Comparison of ENCODE assay signal across 14 mouse cellular contexts in genomic region chr12:29956969-29957368, GRCm38 (mm10). TPM values are rescaled to one million over a fixed set of nuclear protein-coding genes. Genes with fewer than 3 reads are reported as not detected.
DNase-seq lines count a peak whose midpoint lies in the region; ATAC-seq and TF ChIP-seq lines count a peak whose summit lies in the region.
"Had no signal": no experiment of that assay in that cellular context is flagged by ENCODE, and none has a peak within 500 bp of the region (broad histone marks: within the 10 kb centered on the region; RNA-seq: fewer than 3 reads in every experiment).

No protein-coding gene starts in this region.

- no peaks in the 10 kb centered on the region for H3K36me3 ChIP-seq in neural tube, embryonic 13.5 days
- H3K36me3 ChIP-seq in kidney, embryonic 15.5 days, result no peaks in the 10 kb centered on the region
- no peaks in the 10 kb centered on the region for H3K36me3 ChIP-seq in intestine, embryonic 16.5 days (ENCODE audit: control insufficient read depth, insufficient read depth, low read length)
- H3K36me3 ChIP-seq: embryonic facial prominence, embryonic 15.5 days had no signal

- no peaks in the 10 kb centered on the region for H3K27me3 ChIP-seq in neural tube, embryonic 13.5 days
- no peaks in the 10 kb centered on the region for H3K27me3 ChIP-seq in kidney, embryonic 15.5 days
- no peaks in the 10 kb centered on the region for H3K27me3 ChIP-seq in intestine, embryonic 16.5 days (replicated peaks; ENCODE audit: control insufficient read depth, insufficient read depth, low read length)
- H3K27me3 ChIP-seq: embryonic facial prominence, embryonic 15.5 days had no signal

- no peak overlapping the region for H3K4me3 ChIP-seq in gastrocnemius, adult 2 months
- no peak overlapping the region for H3K4me3 ChIP-seq in neural tube, embryonic 13.5 days
- H3K4me3 ChIP-seq in kidney, embryonic 15.5 days (replicated peaks), result no peak overlapping the region
- no peak overlapping the region for H3K4me3 ChIP-seq in intestine, embryonic 16.5 days (ENCODE audit: low read length)
- H3K4me3 ChIP-seq: embryonic facial prominence, embryonic 15.5 days; midbrain, embryonic 10.5 days had no signal

- no peak overlapping the region for H3K9ac ChIP-seq in neural tube, embryonic 13.5 days
- H3K9ac ChIP-seq in kidney, embryonic 15.5 days, result no peak overlapping the region
- no peak overlapping the region for H3K9ac ChIP-seq in intestine, embryonic 16.5 days (ENCODE audit: low read depth, low read length)
- H3K9ac ChIP-seq: embryonic facial prominence, embryonic 15.5 days had no signal

- no peak overlapping the region for H3K4me2 ChIP-seq in neural tube, embryonic 13.5 days
- H3K4me2 ChIP-seq in kidney, embryonic 15.5 days, result peak overlapping the region; percentile 12; the same call in 1 of the 2 replicates
- H3K4me2 ChIP-seq in intestine, embryonic 16.5 days (ENCODE audit: low read depth, low read length), result no peak overlapping the region
- H3K4me2 ChIP-seq: embryonic facial prominence, embryonic 15.5 days had no signal

- ATAC-seq in neural tube, embryonic 13.5 days (ENCODE audit: low read depth), result 0 out of 2 replicates have a peak, but pooled peaks have one; percentile 37
- ATAC-seq in kidney, embryonic 15.5 days (replicated peaks; ENCODE audit: low FRiP score), result peak; percentile 81
- no peak for ATAC-seq in intestine, embryonic 16.5 days
- ATAC-seq: CD4-positive, CD25-positive, alpha-beta regulatory T cell, adult 4 months had no signal

- H3K9me3 ChIP-seq in neural tube, embryonic 13.5 days, result no peaks in the 10 kb centered on the region
- H3K9me3 ChIP-seq in kidney, embryonic 15.5 days (replicated peaks), result no peaks in the 10 kb centered on the region
- no peaks in the 10 kb centered on the region for H3K9me3 ChIP-seq in intestine, embryonic 16.5 days (ENCODE audit: control insufficient read depth, low read length)
- H3K9me3 ChIP-seq: embryonic facial prominence, embryonic 15.5 days; midbrain, embryonic 10.5 days had no signal

- intact Hi-C loops in gastrocnemius, adult 2 months (cut with DNase I), result no loop called here
- intact Hi-C loops in gastrocnemius, postnatal 14 days (cut with DNase I; ENCODE audit: low total_unique reads), result no loop called here

- DNase-seq in gastrocnemius, adult 2 months, result peak; percentile 13
- no peak for DNase-seq in gastrocnemius, postnatal 14 days
- no peak for DNase-seq in neural tube, embryonic 10.5 days (ENCODE audit: extremely low spot score, low spot score)
- peak; percentile 79 for DNase-seq in retina, postnatal 1 day
- DNase-seq in cerebellum, postnatal 36 days, result no peak
- DNase-seq: cerebellum, postnatal 25 days; heart, postnatal 36 days; lung, adult 2 months had no signal

- TF ChIP-seq CTCF in gastrocnemius, adult 2 months (IDR thresholded peaks at IDR 0.05), result no peak

- H3K27ac ChIP-seq in gastrocnemius, adult 2 months, result peak overlapping the region; percentile 66
- H3K27ac ChIP-seq in neural tube, embryonic 13.5 days (replicated peaks), result 0 out of 2 replicates have a peak overlapping the region, but pooled peaks have one; percentile 2
- peak overlapping the region; percentile 65 for H3K27ac ChIP-seq in kidney, embryonic 15.5 days
- no peak overlapping the region for H3K27ac ChIP-seq in intestine, embryonic 16.5 days (ENCODE audit: low read length)
- H3K27ac ChIP-seq: embryonic facial prominence, embryonic 15.5 days; midbrain, embryonic 10.5 days had no signal

- H3K4me1 ChIP-seq in neural tube, embryonic 13.5 days (replicated peaks), result peaks cover 55% of the 10 kb centered on the region
- H3K4me1 ChIP-seq in kidney, embryonic 15.5 days, result peaks cover 67% of the 10 kb centered on the region
- peaks cover 21% of the 10 kb centered on the region for H3K4me1 ChIP-seq in intestine, embryonic 16.5 days (ENCODE audit: control insufficient read depth, insufficient read depth, low read length)

- WGBS in neural tube, embryonic 13.5 days, result 81% methylated on average over 12 of the region's 12 CpGs
- WGBS in kidney, embryonic 15.5 days, result 35% methylated on average over 12 of the region's 12 CpGs
- WGBS in intestine, embryonic 16.5 days, result 81% methylated on average over 12 of the region's 12 CpGs

RNA-seq across cellular contexts. Expression of gene Pxdn, which starts 19.6 kb away (rescaled TPM):
- 1 to 10 TPM; 6.1 to 8.1 TPM for total RNA-seq in gastrocnemius, adult 2 months (2021)
- total RNA-seq in gastrocnemius, postnatal 14 days (2021), result 10 to 100 TPM; 63.6 to 66.6 TPM
- 48.8 and 58.5 TPM in 2 replicates for polyA plus RNA-seq in neural tube, embryonic 13.5 days (2015; fragmentation: Nextera tagmentation; extraction: Ambion mirVana)
- 87.6 and 100.0 TPM in 2 replicates for polyA plus RNA-seq in kidney, embryonic 15.5 days (2015; fragmentation: Nextera tagmentation; extraction: Ambion mirVana)
- polyA plus RNA-seq in intestine, embryonic 16.5 days (2015; fragmentation: Nextera tagmentation; extraction: Ambion mirVana), result 48.2 and 53.5 TPM in 2 replicates
- polyA plus RNA-seq: CD4-positive, CD25-positive, alpha-beta regulatory T cell, adult 4 months had no signal

Comparison
In these comparisons a context has a peak if more than half of its experiments do, and no peak if none do; other contexts are left out.
1. DNase-seq: peak in gastrocnemius, adult 2 months (single experiment) and retina, postnatal 1 day (single experiment); none in gastrocnemius, postnatal 14 days (single experiment), neural tube, embryonic 10.5 days (single experiment) and cerebellum, postnatal 36 days (0 of 2).